Mouse (Mus musculus) CH12.LX (cell line): ENCODE results near the gene Foxa2.

Experiments used
- CHD2 ChIP-seq: IDR thresholded peaks from 2 replicates; pipeline ENCODE4 v1.6.1; 2011; ENCODE audit warnings: low read length, improper control_type of control experiment
- CTCF ChIP-seq, 2 experiments: IDR thresholded peaks in 1 of 2; conservative IDR thresholded peaks in 1 of 2; 2 replicates each; pipeline ENCODE4 v1.5.1; 2011 to 2012; ENCODE audit warnings: low read depth in 2 of 2, low read length in 2 of 2, improper control_type of control experiment in 1 of 2, inconsistent platforms in 1 of 2, mild to moderate bottlenecking in 1 of 2, moderate library complexity in 1 of 2
- E2F4 ChIP-seq: IDR thresholded peaks from 2 replicates; pipeline ENCODE4 v1.6.1; 2011; ENCODE audit warnings: low read depth, low read length, improper control_type of control experiment; ENCODE audit not compliant: insufficient replicate concordance
- ELF1 ChIP-seq: IDR thresholded peaks from 2 replicates; pipeline ENCODE4 v1.6.1; 2014; ENCODE audit warnings: low read depth, mild to moderate bottlenecking, inconsistent platforms, low read length, improper control_type of control experiment
- GABPA ChIP-seq: IDR thresholded peaks from 2 replicates; pipeline ENCODE4 v1.6.1; 2012; ENCODE audit warnings: low read depth, low read length, improper control_type of control experiment, inconsistent platforms; ENCODE audit not compliant: insufficient replicate concordance
- HCFC1 ChIP-seq: IDR thresholded peaks from 2 replicates; pipeline ENCODE4 v1.6.1; 2012; ENCODE audit warnings: low read depth, mild to moderate bottlenecking, inconsistent platforms, low read length, improper control_type of control experiment
- MAZ ChIP-seq: IDR thresholded peaks from 2 replicates; pipeline ENCODE4 v1.6.1; 2012; ENCODE audit warnings: low read depth, mild to moderate bottlenecking, inconsistent platforms, low read length, improper control_type of control experiment, moderate library complexity
- NELFE ChIP-seq: IDR thresholded peaks from 2 replicates; pipeline ENCODE4 v1.6.1; 2011; ENCODE audit warnings: low read depth, low read length, improper control_type of control experiment
- POLR2A ChIP-seq: IDR thresholded peaks from 2 replicates; pipeline ENCODE4 v1.6.1; 2011; ENCODE audit warnings: low read depth, mild to moderate bottlenecking, improper control_type of control experiment, low read length
- RAD21 ChIP-seq: IDR thresholded peaks from 2 replicates; pipeline ENCODE4 v1.6.1; 2011; ENCODE audit warnings: low read depth, mild to moderate bottlenecking, low read length, improper control_type of control experiment, moderate library complexity
- SIN3A ChIP-seq: IDR thresholded peaks from 2 replicates; pipeline ENCODE4 v1.6.1; 2012; ENCODE audit warnings: low read length, improper control_type of control experiment, inconsistent platforms
- TCF12 ChIP-seq: IDR thresholded peaks from 2 replicates; pipeline ENCODE4 v1.6.1; 2014; ENCODE audit warnings: low read depth, mild to moderate bottlenecking, inconsistent platforms, low read length, improper control_type of control experiment
- USF1 ChIP-seq: IDR thresholded peaks from 2 replicates; pipeline ENCODE4 v1.6.1; 2014; ENCODE audit warnings: low read depth, mild to moderate bottlenecking, inconsistent platforms, low read length, improper control_type of control experiment

DNA sequence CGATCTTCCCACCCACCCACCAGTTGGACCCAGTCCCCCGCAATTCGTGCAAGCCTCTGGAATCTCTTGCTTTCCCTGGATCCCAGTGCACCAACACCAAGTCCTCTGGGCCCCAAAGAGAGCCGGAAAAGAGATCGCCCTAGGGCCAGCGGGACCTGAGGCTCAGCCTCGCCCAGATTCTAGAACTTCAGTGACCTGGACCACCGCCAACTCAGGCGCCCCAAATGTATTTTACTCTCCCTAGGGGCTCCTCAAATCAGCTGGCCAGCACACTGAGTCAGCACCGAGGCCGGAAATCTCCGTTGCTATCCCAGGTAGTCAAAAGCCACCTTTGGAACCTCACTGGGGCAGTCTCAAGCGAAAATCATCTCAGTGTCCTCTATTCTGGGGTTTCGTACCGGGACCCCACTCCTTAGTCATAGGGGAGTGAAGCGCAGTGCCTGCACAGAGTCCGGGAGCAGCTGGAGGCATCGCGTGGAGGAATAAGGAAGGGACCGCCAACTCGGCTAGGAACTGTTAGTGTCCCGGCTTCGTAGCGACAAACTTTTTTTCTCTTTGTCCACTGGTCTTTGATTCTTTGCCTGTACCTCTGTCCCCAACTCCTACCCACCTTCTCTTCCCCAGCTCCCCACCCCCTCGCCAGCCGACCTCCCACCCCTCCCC lies 1.8 kb downstream of the Foxa2 start:
- TF ChIP-seq CTCF (conservative IDR thresholded peaks at IDR 0.05 in 1 of 2, IDR thresholded peaks at IDR 0.05 in 1 of 2; ENCODE audit: low read depth in 2 of 2, low read length in 2 of 2): no peak
- no peak for TF ChIP-seq CHD2
- TF ChIP-seq GABPA: no peak
- no peak for TF ChIP-seq MAZ
- no peak for TF ChIP-seq ELF1
- TF ChIP-seq NELFE: no peak
- no peak for TF ChIP-seq RAD21
- no peak for TF ChIP-seq POLR2A
- TF ChIP-seq TCF12: no peak
- TF ChIP-seq E2F4: no peak
- TF ChIP-seq USF1: no peak
- TF ChIP-seq HCFC1: no peak
- TF ChIP-seq SIN3A: no peak
